Mouse (Mus musculus) neural tube, embryonic 11.5 days (tissue): ENCODE measurements at regions not wholly inside any gene's neighbourhood (a gene's known extent, or its start where the extent isn't known, plus 50 kb on each side); places are given as distances from the start of the nearest gene placed in this dataset.

ENCODE experiments used
- ATAC-seq: fragments of 200-750 bp; cut with Nextera tagmentation; 2 replicates; pipeline ENCODE4 v1.8.0; 2017; ENCODE audit warnings: moderate number of reproducible peaks, mild to moderate bottlenecking, moderate TSS enrichment, moderate library complexity; ENCODE audit not compliant: insufficient read depth, low FRiP score, low TSS enrichment
- DNase-seq: peaks from one replicate; pipeline ENCODE4 v3.0.0-alpha.2; 2015; ENCODE audit warnings: low spot score
- H3K27ac ChIP-seq: fragments of 300-500 bp; sonication (generic); 2 replicates; pipeline ENCODE4 v1.5.1; 2014; ENCODE audit warnings: low read depth, mild to moderate bottlenecking, low read length
- H3K27me3 ChIP-seq: fragments of 300-500 bp; sonication (generic); 2 replicates; pipeline ENCODE4 v1.6.1; 2014; ENCODE audit warnings: mild to moderate bottlenecking, low read length, mixed read lengths; ENCODE audit not compliant: control insufficient read depth, insufficient read depth
- H3K36me3 ChIP-seq: fragments of 300-500 bp; sonication (generic); 2 replicates; pipeline ENCODE4 v1.6.1; 2014; ENCODE audit warnings: mild to moderate bottlenecking, low read length, moderate library complexity, mixed read lengths; ENCODE audit not compliant: control insufficient read depth, insufficient read depth
- H3K4me1 ChIP-seq: fragments of 300-500 bp; sonication (generic); 2 replicates; pipeline ENCODE4 v1.6.1; 2014; ENCODE audit warnings: low read length, mixed read lengths; ENCODE audit not compliant: control insufficient read depth, insufficient read depth
- H3K4me2 ChIP-seq: fragments of 300-500 bp; sonication (generic); 2 replicates; pipeline ENCODE4 v1.6.1; 2014; ENCODE audit warnings: low read depth, mild to moderate bottlenecking, moderate library complexity
- H3K4me3 ChIP-seq: fragments of 300-500 bp; sonication (generic); 2 replicates; pipeline ENCODE4 v1.5.1; 2014; ENCODE audit warnings: low read depth, low read length
- H3K9ac ChIP-seq: fragments of 300-500 bp; sonication (generic); 2 replicates; pipeline ENCODE4 v1.6.1; 2014; ENCODE audit warnings: mild to moderate bottlenecking, low read length
- H3K9me3 ChIP-seq: fragments of 300-500 bp; sonication (generic); 2 replicates; pipeline ENCODE4 v1.6.1; 2016; ENCODE audit warnings: low read length; ENCODE audit not compliant: control insufficient read depth
- WGBS: fragments of 180-500 bp; shearing (Covaris S2); extraction: QIAGEN DNeasy Blood & Tissue Kit; methylation state at CpG from one replicate; pipeline ENCODE4 v1.1.7; 2014; 5-methylcytosine and 5-hydroxymethylcytosine counted together

DNA sequence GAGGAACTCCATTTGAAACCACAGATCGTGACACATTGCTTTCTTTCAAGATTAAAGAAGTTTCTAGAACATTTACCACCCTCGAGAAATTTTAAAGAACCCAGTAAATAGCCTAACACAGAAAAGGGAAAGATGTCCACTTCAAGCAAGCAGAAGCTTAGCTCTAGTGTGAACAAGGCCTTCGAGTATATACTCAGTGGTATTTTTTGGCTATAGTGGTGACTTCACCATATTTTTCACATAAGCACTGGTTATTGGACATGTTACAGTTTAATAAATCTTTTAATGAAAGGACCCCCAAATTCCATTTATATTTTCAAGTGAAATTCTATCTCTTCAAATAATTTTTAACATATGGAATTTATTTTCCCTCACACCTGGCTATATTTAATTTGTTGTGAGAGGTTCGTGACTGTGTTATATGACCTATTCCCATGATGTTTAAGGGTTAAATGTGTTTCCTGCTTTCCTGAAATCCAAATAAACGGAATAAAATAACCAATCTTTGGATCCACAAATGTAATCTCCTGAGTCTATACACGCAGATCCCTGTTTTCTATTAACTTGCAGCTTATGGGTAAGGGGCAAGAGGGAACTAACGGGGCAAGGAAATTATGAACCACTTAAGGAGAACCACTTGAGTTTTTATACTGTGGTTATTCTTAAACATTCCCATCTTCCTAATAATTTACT is 60.6 kb upstream of the Tas2r134 start:
- H3K27me3 ChIP-seq, result no peaks in the 10 kb centered on the region
- H3K4me1 ChIP-seq, result no peaks in the 10 kb centered on the region
- no peak overlapping the region for H3K9ac ChIP-seq
- H3K27ac ChIP-seq, result no peak overlapping the region
- no peaks in the 10 kb centered on the region for H3K9me3 ChIP-seq
- ATAC-seq, result no peak
- DNase-seq, result no peak
- H3K36me3 ChIP-seq, result no peaks in the 10 kb centered on the region
- H3K4me2 ChIP-seq, result no peak overlapping the region
- WGBS, result 72% methylated on average over 7 of the region's 7 CpGs
- no peak overlapping the region for H3K4me3 ChIP-seq

DNA sequence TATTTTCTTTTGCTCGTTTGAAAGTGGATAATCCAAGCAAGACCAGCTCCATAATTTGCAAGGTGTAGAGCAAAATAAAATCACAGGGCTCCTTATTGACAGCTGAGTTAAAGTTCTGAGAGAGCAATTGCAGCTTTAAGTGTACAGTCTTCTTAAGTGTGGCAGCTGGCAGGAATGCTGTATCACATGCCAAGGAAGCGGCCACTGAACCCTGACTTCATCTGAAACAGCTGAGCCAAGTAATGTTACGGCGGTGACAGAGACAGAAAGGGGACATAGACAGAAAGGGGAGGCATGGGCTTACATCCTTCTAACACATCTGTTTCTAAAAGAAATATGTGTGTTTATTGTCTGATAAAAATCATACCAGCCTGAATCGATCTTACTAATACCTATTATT is 63.4 kb upstream of the Tas2r134 start:
- WGBS, result 75% methylated on average over 5 of the region's 5 CpGs

GRCm38 (mm10) chr2:51563240-51563639 is 64.1 kb upstream of the Tas2r134 start:
- H3K36me3 ChIP-seq, result no peaks in the 10 kb centered on the region
- no peaks in the 10 kb centered on the region for H3K27me3 ChIP-seq
- DNase-seq, result no peak
- ATAC-seq, result no peak
- H3K9ac ChIP-seq, result no peak overlapping the region
- no peak overlapping the region for H3K4me2 ChIP-seq
- H3K27ac ChIP-seq, result no peak overlapping the region
- H3K4me1 ChIP-seq, result no peaks in the 10 kb centered on the region
- no peaks in the 10 kb centered on the region for H3K9me3 ChIP-seq
- WGBS, result 84% methylated on average over 1 of the region's 1 CpGs
- H3K4me3 ChIP-seq, result no peak overlapping the region

More for the DNA sequence above, 63.4 kb upstream of the Tas2r134 start:
- H3K4me2 ChIP-seq, result no peak overlapping the region
- H3K9ac ChIP-seq, result no peak overlapping the region
- no peak for DNase-seq
- H3K4me3 ChIP-seq, result no peak overlapping the region
- no peak for ATAC-seq
- no peak overlapping the region for H3K27ac ChIP-seq
- H3K4me1 ChIP-seq, result no peaks in the 10 kb centered on the region
- H3K9me3 ChIP-seq, result no peaks in the 10 kb centered on the region
- no peaks in the 10 kb centered on the region for H3K36me3 ChIP-seq
- no peaks in the 10 kb centered on the region for H3K27me3 ChIP-seq

DNA sequence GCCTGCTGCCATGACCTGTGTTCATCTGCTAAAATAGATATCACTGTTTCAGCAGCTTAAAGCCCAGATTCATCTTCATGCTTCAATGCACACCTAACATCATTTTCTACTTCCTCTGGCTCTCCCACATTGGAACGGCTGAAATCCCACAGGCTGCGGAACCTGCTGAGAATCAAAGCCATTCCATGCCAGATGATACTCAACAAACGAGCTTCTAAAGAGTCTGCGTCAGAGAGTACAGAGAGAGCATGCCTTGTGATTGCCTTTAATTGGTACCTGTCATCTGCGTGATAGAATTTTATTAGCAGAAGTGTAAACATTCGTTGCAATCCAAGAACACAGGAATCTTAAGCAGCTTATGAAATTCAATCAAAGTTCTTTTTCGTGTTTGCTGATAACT is 76.4 kb upstream of the Tas2r134 start:
- no peak overlapping the region for H3K4me2 ChIP-seq
- no peak overlapping the region for H3K9ac ChIP-seq
- H3K9me3 ChIP-seq, result no peaks in the 10 kb centered on the region
- no peak for ATAC-seq
- no peaks in the 10 kb centered on the region for H3K4me1 ChIP-seq
- no peaks in the 10 kb centered on the region for H3K27me3 ChIP-seq
- no peak for DNase-seq
- H3K4me3 ChIP-seq, result no peak overlapping the region
- H3K36me3 ChIP-seq, result no peaks in the 10 kb centered on the region
- 67% methylated on average over 7 of the region's 7 CpGs for WGBS
- no peak overlapping the region for H3K27ac ChIP-seq

GRCm38 (mm10) chr2:51549125-51549524 is 78.2 kb upstream of the Tas2r134 start:
- DNase-seq (no peak), ATAC-seq (no peak)
- H3K9me3 ChIP-seq, result no peaks in the 10 kb centered on the region
- no peak overlapping the region for H3K27ac ChIP-seq
- no peak overlapping the region for H3K9ac ChIP-seq
- WGBS, result 94% methylated on average over 5 of the region's 5 CpGs
- no peaks in the 10 kb centered on the region for H3K36me3 ChIP-seq
- H3K27me3 ChIP-seq, result no peaks in the 10 kb centered on the region
- H3K4me3 ChIP-seq, result no peak overlapping the region
- H3K4me2 ChIP-seq, result no peak overlapping the region
- no peaks in the 10 kb centered on the region for H3K4me1 ChIP-seq

DNA sequence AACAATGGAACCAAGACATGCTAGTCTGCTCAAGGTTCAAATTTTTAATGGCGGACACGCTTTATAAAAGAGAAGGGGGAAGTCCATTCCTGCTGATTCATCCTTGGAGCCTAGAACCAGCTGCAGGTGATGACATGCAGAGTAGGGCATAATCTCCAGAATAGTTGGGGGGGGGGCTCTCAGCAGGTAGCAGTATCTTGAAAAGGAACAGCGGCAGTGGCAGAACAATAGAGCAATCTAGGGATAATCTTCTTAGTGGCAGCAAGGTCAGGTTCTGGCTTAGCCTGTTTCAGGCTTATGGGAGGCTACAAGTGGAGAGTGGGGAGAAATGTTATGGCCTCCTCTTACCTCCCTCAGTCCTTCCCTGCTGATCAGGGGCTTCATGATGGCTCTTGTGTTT is 81.1 kb upstream of the Tas2r134 start:
- Histone ChIP-seq H3K27ac (no peak overlapping the region), H3K9ac (no peak overlapping the region), H3K4me3 (no peak overlapping the region), H3K27me3 (no peaks in the 10 kb centered on the region), H3K9me3 (no peaks in the 10 kb centered on the region), H3K4me1 (no peaks in the 10 kb centered on the region), H3K36me3 (no peaks in the 10 kb centered on the region), H3K4me2 (no peak overlapping the region)
- 72% methylated on average over 3 of the region's 3 CpGs for WGBS
- ATAC-seq, result no peak
- no peak for DNase-seq

DNA sequence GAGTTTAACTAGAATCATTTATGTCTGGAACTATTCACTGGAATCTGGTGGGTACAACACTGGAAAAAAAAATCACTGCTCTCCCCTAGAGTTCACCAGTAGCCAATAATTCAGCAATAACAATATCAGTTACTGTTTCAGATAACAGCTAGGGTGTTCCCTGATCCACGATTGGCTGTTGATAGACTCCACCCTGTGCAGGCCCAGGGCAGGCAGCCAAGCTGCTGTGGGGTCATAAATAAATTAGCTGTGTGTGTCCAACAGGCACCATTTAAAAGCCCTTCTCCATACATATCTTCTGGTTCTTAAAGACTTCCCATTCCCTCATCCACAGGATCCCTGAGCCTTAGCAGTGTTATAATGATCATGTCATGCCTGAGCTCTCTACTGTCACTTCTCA is 83.4 kb upstream of the Tas2r134 start:
- 81% methylated on average over 1 of the region's 1 CpGs for WGBS
- Histone ChIP-seq H3K4me1 (no peaks in the 10 kb centered on the region), H3K9ac (no peak overlapping the region), H3K27ac (no peak overlapping the region), H3K4me2 (no peak overlapping the region), H3K36me3 (no peaks in the 10 kb centered on the region), H3K4me3 (no peak overlapping the region), H3K27me3 (no peaks in the 10 kb centered on the region), H3K9me3 (no peaks in the 10 kb centered on the region)
- ATAC-seq, result no peak
- no peak for DNase-seq

DNA sequence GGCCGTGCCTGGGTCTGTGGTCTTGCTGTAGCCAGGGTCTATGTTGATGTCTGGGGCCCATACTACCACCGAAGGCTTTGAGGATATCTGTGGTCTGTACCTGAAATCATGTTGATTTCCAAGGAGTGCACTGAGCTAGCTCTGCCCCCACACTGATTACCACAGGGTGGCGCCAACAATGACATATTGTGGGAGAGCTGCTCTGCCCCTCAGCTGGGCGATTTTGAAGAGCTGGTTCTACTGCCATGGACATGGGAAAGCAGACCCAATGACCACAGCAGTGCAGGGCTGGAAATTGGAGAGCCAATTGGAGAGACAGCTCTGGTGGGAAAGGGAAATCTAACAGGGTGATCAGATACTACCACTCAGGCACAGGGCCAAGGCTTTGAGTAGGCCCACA is 85.0 kb upstream of the Tas2r134 start:
- 79% methylated on average over 4 of the region's 4 CpGs for WGBS
- H3K9me3 ChIP-seq, result no peaks in the 10 kb centered on the region
- no peak for DNase-seq
- H3K27me3 ChIP-seq, result no peaks in the 10 kb centered on the region
- no peak for ATAC-seq
- H3K4me1 ChIP-seq, result no peaks in the 10 kb centered on the region
- no peak overlapping the region for H3K27ac ChIP-seq
- H3K4me2 ChIP-seq, result no peak overlapping the region
- H3K4me3 ChIP-seq, result no peak overlapping the region
- no peak overlapping the region for H3K9ac ChIP-seq
- H3K36me3 ChIP-seq, result no peaks in the 10 kb centered on the region

DNA sequence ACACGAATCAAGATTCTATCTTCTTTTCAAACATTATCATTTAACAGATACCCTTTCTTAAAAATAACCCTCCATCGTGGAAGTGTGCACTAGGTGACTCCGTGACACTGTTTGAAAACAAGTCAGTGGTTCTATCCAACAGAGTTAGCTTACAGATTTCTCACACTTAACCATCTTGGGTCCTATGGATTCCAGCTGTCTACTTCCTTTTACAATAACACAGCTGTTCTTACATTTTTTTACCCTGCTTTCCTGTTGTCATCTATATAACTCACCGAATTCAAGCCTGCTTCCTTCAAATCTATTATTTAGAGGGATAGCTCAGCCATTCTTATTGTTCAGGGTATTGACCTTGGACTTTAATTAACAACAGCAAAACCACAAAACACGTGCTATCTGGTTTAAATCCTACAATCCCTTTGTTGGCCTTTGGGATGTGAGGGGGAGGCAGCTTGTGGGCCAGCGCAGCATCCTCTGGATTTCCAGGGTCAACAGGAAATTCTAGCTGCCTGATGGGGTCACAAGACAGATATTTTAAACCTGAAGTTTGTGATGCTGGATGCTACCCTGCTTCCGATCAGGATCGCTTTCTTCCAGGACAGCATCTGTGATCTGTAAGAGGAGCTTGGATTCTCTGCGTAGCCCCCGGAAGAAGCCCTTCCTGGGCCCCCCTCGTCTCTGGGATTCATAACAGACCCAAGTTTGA is 94.4 kb upstream of the Tas2r134 start:
- no peak overlapping the region for H3K27ac ChIP-seq
- no peaks in the 10 kb centered on the region for H3K36me3 ChIP-seq
- DNase-seq (peak; percentile 12), ATAC-seq (no peak)
- H3K4me1 ChIP-seq, result no peaks in the 10 kb centered on the region
- H3K4me2 ChIP-seq, result no peak overlapping the region
- no peaks in the 10 kb centered on the region for H3K9me3 ChIP-seq
- no peak overlapping the region for H3K9ac ChIP-seq
- H3K4me3 ChIP-seq, result no peak overlapping the region
- no peaks in the 10 kb centered on the region for H3K27me3 ChIP-seq
- WGBS, result 66% methylated on average over 11 of the region's 11 CpGs
